Mouse (Mus musculus) brain, embryonic 14.5 days (tissue): ENCODE measurements at regions not wholly inside any gene's neighbourhood (a gene's known extent, or its start where the extent isn't known, plus 50 kb on each side); places are given as distances from the start of the nearest gene placed in this dataset.

Source experiments
- DNase-seq: peaks from one replicate; pipeline ENCODE4 v3.0.0-alpha.2; 2011; ENCODE audit warnings: low read depth
- CTCF ChIP-seq: fragments of 200-500 bp; IDR thresholded peaks from 2 replicates; pipeline ENCODE4 v1.5.1; 2012; ENCODE audit warnings: inconsistent platforms, mild to moderate bottlenecking, moderate library complexity, borderline replicate concordance; ENCODE audit not compliant: insufficient read depth, insufficient read length; ENCODE audit errors: extremely low read depth
- POLR2A ChIP-seq: fragments of 200-500 bp; IDR thresholded peaks from 2 replicates; pipeline ENCODE4 v1.6.1; 2012; ENCODE audit warnings: mild to moderate bottlenecking, inconsistent platforms, borderline replicate concordance; ENCODE audit not compliant: poor library complexity, insufficient read depth, insufficient read length, severe bottlenecking; ENCODE audit errors: extremely low read depth

- TF ChIP-seq POLR2A: no peak
- TF ChIP-seq CTCF: no peak
- DNase-seq: no peak
Measured at GRCm38 (mm10) chr2:79143196-79143595, 112.0 kb upstream of the Itga4 start.

- DNase-seq: no peak
- TF ChIP-seq POLR2A: no peak
- no peak for TF ChIP-seq CTCF
Measured at GRCm38 (mm10) chr2:79145897-79146296, 109.3 kb upstream of the Itga4 start.

GRCm38 (mm10) chr2:79146563-79146962, 108.7 kb upstream of the Itga4 start:
- no peak for TF ChIP-seq POLR2A
- no peak for TF ChIP-seq CTCF
- DNase-seq: peak; percentile 65

GRCm38 (mm10) chr2:79149012-79149698, 106.1 kb upstream of the Itga4 start:
- TF ChIP-seq CTCF: no peak
- TF ChIP-seq POLR2A: no peak
- DNase-seq: peak; percentile 69

- no peak for DNase-seq
- TF ChIP-seq CTCF: no peak
- no peak for TF ChIP-seq POLR2A
Measured at GRCm38 (mm10) chr2:79151610-79152009, 103.6 kb upstream of the Itga4 start.

GRCm38 (mm10) chr2:79152031-79152694, 103.1 kb upstream of the Itga4 start:
- TF ChIP-seq POLR2A: no peak
- TF ChIP-seq CTCF: no peak
- DNase-seq: peak; percentile 91

GRCm38 (mm10) chr2:79152695-79153057, 102.5 kb upstream of the Itga4 start:
- peak; percentile 94 for DNase-seq
- TF ChIP-seq POLR2A (no peak), CTCF (no peak)

- TF ChIP-seq CTCF (no peak), POLR2A (no peak)
- no peak for DNase-seq
Measured at GRCm38 (mm10) chr2:79153070-79153469, 102.2 kb upstream of the Itga4 start.

- DNase-seq: peak; percentile 58
- TF ChIP-seq POLR2A: no peak
- TF ChIP-seq CTCF: no peak
Measured at GRCm38 (mm10) chr2:79158450-79159055, 96.7 kb upstream of the Itga4 start.

GRCm38 (mm10) chr2:79159336-79159735, 95.9 kb upstream of the Itga4 start:
- TF ChIP-seq POLR2A (no peak), CTCF (no peak)
- no peak for DNase-seq

- DNase-seq: peak; percentile 43
- TF ChIP-seq CTCF (no peak), POLR2A (no peak)
Measured at GRCm38 (mm10) chr2:79172967-79173919, 82.0 kb upstream of the Itga4 start.

- peak; percentile 43 for DNase-seq
- TF ChIP-seq POLR2A: no peak
- TF ChIP-seq CTCF: no peak
Measured at GRCm38 (mm10) chr2:79174282-79174681, 80.9 kb upstream of the Itga4 start.
